Mouse (Mus musculus) embryonic facial prominence, embryonic 14.5 days (tissue): ENCODE measurements around the gene Ppm1j. TPM values are rescaled to one million over a fixed set of nuclear protein-coding genes. Genes with fewer than 3 reads are reported as not detected.

Experiments used
- ATAC-seq: fragments of 200-750 bp; cut with Nextera tagmentation; 2 replicates; pipeline ENCODE4 v1.8.0; 2017; ENCODE audit warnings: low read depth, moderate number of reproducible peaks, moderate TSS enrichment
- DNase-seq: peaks from one replicate; pipeline ENCODE4 v3.0.0-alpha.2; 2015; ENCODE audit warnings: low spot score
- H3K27ac ChIP-seq: fragments of 300-500 bp; sonication (generic); replicated peaks from 2 replicates; pipeline ENCODE4 v1.5.1; 2014; ENCODE audit warnings: low read depth, mild to moderate bottlenecking, low read length, moderate library complexity
- H3K27me3 ChIP-seq: fragments of 300-500 bp; sonication (generic); replicated peaks from 2 replicates; pipeline ENCODE4 v1.6.1; 2014; ENCODE audit warnings: low read length; ENCODE audit not compliant: control insufficient read depth, insufficient read depth
- H3K36me3 ChIP-seq: fragments of 300-500 bp; sonication (generic); 2 replicates; pipeline ENCODE4 v1.6.1; 2014; ENCODE audit warnings: low read length, mixed read lengths; ENCODE audit not compliant: control insufficient read depth, insufficient read depth
- H3K4me1 ChIP-seq: fragments of 300-500 bp; sonication (generic); 2 replicates; pipeline ENCODE4 v1.6.1; 2014; ENCODE audit warnings: antibody characterized with exemption, low read length; ENCODE audit not compliant: control insufficient read depth, insufficient read depth
- H3K4me2 ChIP-seq: fragments of 300-500 bp; sonication (generic); 2 replicates; pipeline ENCODE4 v1.6.1; 2014; ENCODE audit warnings: low read depth, mild to moderate bottlenecking, low read length, moderate library complexity, mixed read lengths
- H3K4me3 ChIP-seq: fragments of 300-500 bp; sonication (generic); 2 replicates; pipeline ENCODE4 v1.5.1; 2014; ENCODE audit warnings: low read depth, mild to moderate bottlenecking, low read length
- H3K9ac ChIP-seq: fragments of 300-500 bp; sonication (generic); 2 replicates; pipeline ENCODE4 v1.6.1; 2014; ENCODE audit warnings: low read depth, mild to moderate bottlenecking, low read length, moderate library complexity, mixed read lengths
- H3K9me3 ChIP-seq: fragments of 300-500 bp; sonication (generic); 2 replicates; pipeline ENCODE4 v1.6.1; 2016; ENCODE audit warnings: low read length; ENCODE audit not compliant: control insufficient read depth
- WGBS: fragments of 180-500 bp; shearing (Covaris S2); extraction: QIAGEN DNeasy Blood & Tissue Kit; methylation state at CpG from one replicate; pipeline ENCODE4 v1.1.7; 2014; 5-methylcytosine and 5-hydroxymethylcytosine counted together
- polyA plus RNA-seq: library from polyadenylated mRNA; unstranded; fragments of >200 nt; fragmentation: Nextera tagmentation; extraction: Ambion mirVana; gene quantifications from 2 replicates; pipeline ENCODE4 v1.2.1, GENCODE M21; 2014

Gene Ppm1j
- polyA plus RNA-seq, 1 experiment from 2014 or later = 3.4 TPM

GRCm38 (mm10) chr3:104788561-104789311 is 7.9 kb downstream of the Ppm1j start:
- Histone ChIP-seq H3K36me3 (peaks cover 16% of the 10 kb centered on the region), H3K4me2 (peak overlapping the region; percentile 89), H3K27me3 (peaks cover 3% of the 10 kb centered on the region; the same call in 1 of the 2 replicates), H3K4me3 (peak overlapping the region; percentile 47), H3K9ac (peak overlapping the region; percentile 71), H3K27ac (peak overlapping the region; percentile 82), H3K4me1 (peaks cover 34% of the 10 kb centered on the region), H3K9me3 (no peaks in the 10 kb centered on the region)
- 0% methylated on average over 21 of the region's 52 CpGs for WGBS
- peak; percentile 87 for ATAC-seq
- DNase-seq = peak; percentile 88

- peak; percentile 9; the same call in 1 of the 2 replicates for ATAC-seq
Measured at GRCm38 (mm10) chr3:104789312-104789605, 8.4 kb downstream of the Ppm1j start.

GRCm38 (mm10) chr3:104789822-104790221 is 9.0 kb downstream of the Ppm1j start:
- H3K9ac ChIP-seq = peak overlapping the region; percentile 71
- no peak for DNase-seq
- ATAC-seq = no peak
- no peaks in the 10 kb centered on the region for H3K9me3 ChIP-seq
- 32% methylated on average over 11 of the region's 13 CpGs for WGBS
- peaks cover 26% of the 10 kb centered on the region for H3K36me3 ChIP-seq
- H3K27me3 ChIP-seq = no peaks in the 10 kb centered on the region
- H3K4me1 ChIP-seq = peaks cover 45% of the 10 kb centered on the region
- H3K27ac ChIP-seq = peak overlapping the region; percentile 82
- H3K4me3 ChIP-seq = peak overlapping the region; percentile 47
- peak overlapping the region; percentile 89 for H3K4me2 ChIP-seq

More at GRCm38 (mm10) chr3:104789312-104789605, 8.4 kb downstream of the Ppm1j start:
- Histone ChIP-seq H3K27ac (peak overlapping the region; percentile 82), H3K9ac (peak overlapping the region; percentile 71), H3K36me3 (peaks cover 22% of the 10 kb centered on the region), H3K27me3 (no peaks in the 10 kb centered on the region), H3K4me3 (peak overlapping the region; percentile 47), H3K4me2 (peak overlapping the region; percentile 89), H3K9me3 (no peaks in the 10 kb centered on the region), H3K4me1 (peaks cover 39% of the 10 kb centered on the region)
- no peak for DNase-seq
- 3% methylated on average over 10 of the region's 10 CpGs for WGBS

- H3K4me1 ChIP-seq = peaks cover 50% of the 10 kb centered on the region
- H3K4me3 ChIP-seq = peak overlapping the region; percentile 47
- peak; percentile 60 for ATAC-seq
- peak overlapping the region; percentile 71 for H3K9ac ChIP-seq
- peak; percentile 88 for DNase-seq
- peaks cover 32% of the 10 kb centered on the region for H3K36me3 ChIP-seq
- H3K27me3 ChIP-seq = no peaks in the 10 kb centered on the region
- peak overlapping the region; percentile 82 for H3K27ac ChIP-seq
- WGBS = 11% methylated on average over 6 of the region's 6 CpGs
- H3K9me3 ChIP-seq = no peaks in the 10 kb centered on the region
- peak overlapping the region; percentile 89 for H3K4me2 ChIP-seq
Measured at GRCm38 (mm10) chr3:104790401-104790937, 9.6 kb downstream of the Ppm1j start.

GRCm38 (mm10) chr3:104791017-104791416 is 10.2 kb downstream of the Ppm1j start:
- Histone ChIP-seq H3K4me3 (peak overlapping the region; percentile 47), H3K9ac (peak overlapping the region; percentile 57), H3K4me1 (peaks cover 53% of the 10 kb centered on the region), H3K4me2 (peak overlapping the region; percentile 89), H3K36me3 (peaks cover 37% of the 10 kb centered on the region), H3K27me3 (no peaks in the 10 kb centered on the region), H3K9me3 (no peaks in the 10 kb centered on the region), H3K27ac (peak overlapping the region; percentile 82)
- WGBS = 33% methylated on average over 4 of the region's 4 CpGs
- no peak for DNase-seq
- ATAC-seq = no peak

GRCm38 (mm10) chr3:104791671-104792070 is 10.8 kb downstream of the Ppm1j start:
- Histone ChIP-seq H3K9me3 (no peaks in the 10 kb centered on the region), H3K9ac (no peak overlapping the region), H3K27me3 (no peaks in the 10 kb centered on the region), H3K4me3 (no peak overlapping the region), H3K36me3 (peaks cover 43% of the 10 kb centered on the region), H3K4me1 (peaks cover 53% of the 10 kb centered on the region), H3K4me2 (peak overlapping the region; percentile 89), H3K27ac (peak overlapping the region; percentile 82; the same call in 1 of the 2 replicates)
- ATAC-seq (no peak), DNase-seq (no peak)
- WGBS = 89% methylated on average over 8 of the region's 8 CpGs

GRCm38 (mm10) chr3:104792360-104793270 is 11.8 kb downstream of the Ppm1j start:
- Histone ChIP-seq H3K9me3 (no peaks in the 10 kb centered on the region), H3K4me2 (no peak overlapping the region), H3K9ac (no peak overlapping the region), H3K4me3 (no peak overlapping the region), H3K36me3 (peaks cover 52% of the 10 kb centered on the region), H3K4me1 (peaks cover 53% of the 10 kb centered on the region), H3K27me3 (no peaks in the 10 kb centered on the region), H3K27ac (peak overlapping the region; percentile 33; the same call in 1 of the 2 replicates)
- 67% methylated on average over 15 of the region's 15 CpGs for WGBS
- ATAC-seq (no peak), DNase-seq (no peak)
